Mouse (Mus musculus) embryonic stem cell, embryonic (primary cell): ENCODE results near the gene Sult1b1.
"Not testable (repeated sequence)": the region's sequence is repeated elsewhere in the genome, so short reads cannot be mapped to it uniquely, and the experiment has no call there.

Source experiments
- CTCF ChIA-PET, 4 experiments: fragments of 300-600 bp in 2 of 4; fragments of 350-600 bp in 2 of 4; sonication (Branson Sonifier 250); formaldehyde crosslinking; loops; one replicate each; lab custom pipeline; 2022; ENCODE audit warnings: inconsistent platforms in 2 of 4; lab: Charles Lee
- POLR2A ChIA-PET, 4 experiments: fragments of 300-600 bp in 2 of 4; fragments of 350-600 bp in 2 of 4; sonication (Branson Sonifier 250); formaldehyde crosslinking; loops; one replicate each; lab custom pipeline; 2022; ENCODE audit warnings: antibody characterized with exemption in 4 of 4, inconsistent platforms in 1 of 4; lab: Charles Lee

Gene Sult1b1

DNA sequence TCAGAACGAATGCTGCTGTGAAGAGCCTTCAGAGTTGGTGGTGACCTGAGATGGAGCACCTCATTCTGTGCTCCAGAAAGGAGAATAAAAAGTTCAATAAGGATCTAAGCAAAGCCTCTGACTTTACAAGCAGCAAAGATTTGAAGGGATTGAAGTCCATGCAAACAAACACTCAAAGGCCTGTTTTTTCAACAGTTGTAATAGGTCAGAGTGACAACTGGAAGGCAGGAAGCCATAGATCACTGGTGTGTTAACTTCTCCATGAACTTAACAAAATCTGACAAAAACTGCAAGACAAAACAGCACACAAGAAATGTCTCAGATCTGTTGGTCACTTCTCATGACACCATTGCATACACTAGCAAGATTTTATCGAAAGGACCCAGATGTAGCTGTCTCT is at the start of gene Sult1b1:
TSS of gene Sult1b1 (minus strand) at position 85 of the 400 bp plus-strand sequence.
- POLR2A ChIA-PET, result interaction anchor here in 1 of 4 experiments (0.6 kb wide), 1 partner anchor 131 kb away, joined by 5 read pairs; no protein-coding TSS in a partner anchor

DNA sequence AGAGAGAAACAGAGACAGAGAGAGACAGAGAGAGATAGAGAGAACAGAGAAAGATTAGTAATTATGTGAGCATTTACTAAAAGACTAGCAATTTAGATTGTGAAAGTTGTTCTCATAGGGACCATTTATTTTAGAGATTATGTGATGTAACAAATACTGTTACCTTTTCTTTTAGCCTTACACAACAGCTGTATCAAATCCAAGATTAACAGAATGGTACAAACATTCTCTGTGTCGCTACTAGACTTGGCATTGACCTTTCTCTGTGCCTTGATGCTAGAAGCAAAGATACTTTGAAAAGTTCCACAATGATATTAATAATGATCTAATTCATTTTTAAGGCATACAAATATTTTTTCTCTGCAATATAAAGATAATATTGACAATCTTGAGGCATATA is 42.4 kb upstream of the Sult1b1 start:
- POLR2A ChIA-PET, result no interaction called here
- CTCF ChIA-PET, result no interaction called here

More for the DNA sequence above, at the start of gene Sult1b1:
- CTCF ChIA-PET, result no interaction called here

DNA sequence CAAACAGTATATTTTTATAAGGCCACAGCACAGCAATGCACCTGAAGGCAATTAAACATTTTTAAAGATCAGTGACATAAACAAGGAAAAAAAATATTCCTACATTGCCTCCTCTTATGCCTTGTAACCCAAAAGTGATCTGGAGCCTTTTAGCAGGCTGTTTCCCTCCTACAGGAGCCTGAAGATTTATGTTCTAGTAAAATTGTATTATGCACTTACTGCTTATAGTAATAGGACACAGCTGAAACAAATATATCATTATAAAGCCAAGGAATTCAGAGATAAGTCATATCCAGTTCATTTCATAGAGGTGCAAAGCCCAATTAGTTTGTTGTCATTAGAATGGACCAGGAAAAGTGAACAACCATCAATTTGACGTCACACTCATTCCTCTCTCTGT is 36.2 kb upstream of the Sult1b1 start:
- POLR2A ChIA-PET, result no interaction called here
- CTCF ChIA-PET, result no interaction called here

DNA sequence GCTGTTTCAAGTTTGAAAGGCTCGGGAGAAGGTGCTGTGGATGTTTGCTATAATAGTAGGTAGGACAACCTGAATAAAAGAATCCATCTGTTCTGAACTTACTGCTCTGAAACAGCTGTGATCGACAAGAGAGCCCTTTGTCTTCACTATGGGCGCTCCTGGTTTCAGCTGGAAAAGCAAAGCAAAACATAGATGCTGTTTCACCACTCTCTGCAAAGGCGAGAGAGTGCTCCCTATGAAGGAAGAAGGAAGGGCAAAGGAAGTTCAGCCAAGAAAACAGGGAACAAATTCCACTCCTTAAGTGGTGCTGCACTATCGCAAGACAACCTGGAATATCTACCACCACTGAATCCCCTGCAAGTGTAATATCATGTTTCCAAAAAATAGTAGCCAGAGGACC is 35.5 kb upstream of the Sult1b1 start:
- ChIA-PET CTCF (no interaction called here), POLR2A (no interaction called here)

DNA sequence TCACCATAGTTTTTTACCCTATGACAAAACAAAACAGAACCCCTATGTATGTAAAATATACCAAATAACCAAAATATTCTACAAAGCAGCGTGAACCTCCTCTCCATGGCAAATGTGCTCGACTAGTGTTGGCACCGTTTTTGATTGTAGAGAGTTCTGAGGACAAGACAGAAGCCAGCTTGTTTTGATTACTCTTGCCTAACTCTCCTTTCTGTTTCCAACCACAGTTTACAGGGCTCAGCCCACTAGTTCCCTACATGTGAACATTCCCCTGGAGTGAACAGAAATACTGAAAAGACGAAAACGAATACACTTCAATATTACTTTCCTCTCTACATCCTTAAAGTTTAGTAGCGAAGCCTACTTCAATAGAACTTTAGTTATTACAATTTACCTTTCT is 34.8 kb upstream of the Sult1b1 start:
- CTCF ChIA-PET, result no interaction called here
- POLR2A ChIA-PET, result no interaction called here

DNA sequence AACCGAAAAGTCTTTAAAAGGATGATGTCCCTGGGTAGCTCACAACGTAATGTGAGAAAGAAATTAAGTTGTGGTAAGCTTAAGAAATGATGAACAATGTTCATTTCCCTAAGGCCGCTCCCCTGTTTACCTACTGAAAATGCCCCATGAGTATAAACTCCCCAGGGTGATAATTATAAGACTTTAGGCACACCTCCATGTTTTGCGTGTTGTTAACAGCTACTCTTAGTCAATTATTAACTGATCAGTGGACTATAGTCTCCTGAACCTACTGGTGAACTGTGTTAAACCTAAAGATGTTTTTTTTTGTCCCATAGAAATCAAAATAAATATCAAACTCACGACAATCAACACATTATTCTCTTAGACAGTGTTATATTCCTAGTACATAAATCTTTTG is 30.9 kb upstream of the Sult1b1 start, which contains the start of gene Sult1d1:
TSS of gene Sult1d1 (minus strand) at position 183 of the 400 bp plus-strand sequence.
- ChIA-PET POLR2A (no interaction called here), CTCF (no interaction called here)

DNA sequence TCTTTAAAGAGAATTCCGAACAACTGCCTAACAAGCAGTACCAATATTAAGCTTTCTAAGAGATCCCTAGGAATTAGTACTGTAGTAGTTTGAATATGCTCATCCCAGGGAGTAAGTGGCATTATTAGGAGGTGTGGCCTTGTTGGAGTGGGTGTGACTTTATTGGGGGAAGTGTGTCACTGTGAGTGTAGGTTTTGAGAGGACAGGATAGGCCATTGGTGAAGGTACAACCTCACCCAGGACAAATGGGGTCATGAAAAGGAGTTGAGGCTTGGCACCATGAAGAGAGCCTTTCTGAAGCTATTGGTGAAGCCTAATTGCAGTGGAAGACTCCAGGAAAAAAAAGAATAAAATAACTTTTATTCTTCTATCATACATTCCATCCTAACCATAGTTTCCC is 29.3 kb upstream of the Sult1b1 start:
- POLR2A ChIA-PET, result no interaction called here
- CTCF ChIA-PET, result no interaction called here

DNA sequence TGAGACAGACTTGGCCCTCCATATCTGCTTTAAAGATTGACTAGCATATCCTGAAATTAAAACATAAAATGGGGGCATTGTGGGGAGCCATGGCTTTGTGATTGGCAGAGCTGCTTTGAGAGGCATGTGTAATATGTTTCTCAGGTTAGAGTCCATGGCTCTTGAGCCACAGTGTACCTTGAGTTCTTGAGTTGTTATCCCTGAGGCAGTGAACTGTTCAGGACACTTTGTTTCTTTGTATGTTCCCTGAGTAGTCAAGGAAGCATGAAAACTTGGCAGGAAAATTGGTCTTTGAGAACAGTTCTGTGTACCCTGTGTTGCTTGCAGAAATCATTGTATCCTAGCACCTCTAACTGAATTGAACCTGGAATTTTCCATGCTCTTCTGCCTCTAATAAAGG is 25.0 kb upstream of the Sult1b1 start:
- POLR2A ChIA-PET, result no interaction called here
- CTCF ChIA-PET, result no interaction called here

DNA sequence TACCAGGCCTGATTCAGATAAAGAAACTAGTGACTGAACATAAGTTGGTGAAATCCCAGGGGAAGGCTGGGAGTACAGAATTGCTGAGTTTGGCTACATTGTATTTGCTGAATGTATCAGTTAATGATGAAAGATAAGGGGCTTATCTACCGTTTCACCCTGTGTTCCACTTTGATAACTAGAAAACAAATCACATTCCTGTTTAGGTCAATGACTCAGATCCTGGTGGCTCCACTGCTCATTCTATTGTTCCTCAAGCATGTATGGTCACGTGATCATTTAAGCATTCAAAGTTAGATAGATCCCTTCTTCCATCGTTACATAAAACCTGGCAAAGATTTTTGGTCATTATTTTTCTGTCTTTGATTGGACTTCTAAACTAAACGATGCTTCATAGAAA is 24.5 kb upstream of the Sult1b1 start:
- ChIA-PET POLR2A (no interaction called here), CTCF (no interaction called here)

DNA sequence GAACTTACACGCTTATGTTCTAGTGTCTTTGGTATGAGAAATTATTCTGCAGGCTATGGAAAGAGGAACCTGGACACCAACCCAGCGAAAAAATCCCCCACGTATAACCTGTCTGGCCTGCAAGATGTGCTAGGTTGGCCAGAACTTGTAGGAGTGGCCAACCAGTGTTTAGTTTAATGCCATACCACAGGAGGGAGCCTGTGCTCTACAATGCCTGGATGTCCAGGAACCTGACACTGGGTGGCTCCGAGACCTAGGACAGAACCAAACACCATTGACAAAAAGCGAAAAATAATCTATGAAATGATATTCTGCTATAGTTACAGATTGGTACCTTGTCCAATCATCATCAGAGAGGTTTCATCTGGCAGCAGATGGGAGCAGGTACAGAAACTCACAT is 22.1 kb upstream of the Sult1b1 start:
- POLR2A ChIA-PET, result no interaction called here
- CTCF ChIA-PET, result no interaction called here

DNA sequence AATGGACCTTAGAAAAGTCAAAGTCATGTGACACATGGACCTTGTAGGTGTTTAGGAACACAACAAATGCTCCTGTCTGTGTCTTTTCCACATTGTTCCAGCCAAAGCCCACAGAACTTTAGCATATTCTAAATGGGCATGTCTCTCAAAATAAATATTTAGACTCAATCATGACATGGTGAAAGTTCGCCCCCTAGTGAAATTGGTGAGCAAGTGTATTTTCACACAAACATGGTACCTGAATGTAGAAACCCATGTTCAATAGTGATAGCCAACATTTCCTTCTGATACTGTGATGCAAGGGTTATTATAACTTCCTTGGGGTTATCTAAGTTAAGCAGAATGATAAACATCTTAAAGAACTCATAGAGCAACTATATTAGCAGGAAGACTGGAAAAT is 12.9 kb upstream of the Sult1b1 start:
- ChIA-PET POLR2A (no interaction called here), CTCF (no interaction called here)

DNA sequence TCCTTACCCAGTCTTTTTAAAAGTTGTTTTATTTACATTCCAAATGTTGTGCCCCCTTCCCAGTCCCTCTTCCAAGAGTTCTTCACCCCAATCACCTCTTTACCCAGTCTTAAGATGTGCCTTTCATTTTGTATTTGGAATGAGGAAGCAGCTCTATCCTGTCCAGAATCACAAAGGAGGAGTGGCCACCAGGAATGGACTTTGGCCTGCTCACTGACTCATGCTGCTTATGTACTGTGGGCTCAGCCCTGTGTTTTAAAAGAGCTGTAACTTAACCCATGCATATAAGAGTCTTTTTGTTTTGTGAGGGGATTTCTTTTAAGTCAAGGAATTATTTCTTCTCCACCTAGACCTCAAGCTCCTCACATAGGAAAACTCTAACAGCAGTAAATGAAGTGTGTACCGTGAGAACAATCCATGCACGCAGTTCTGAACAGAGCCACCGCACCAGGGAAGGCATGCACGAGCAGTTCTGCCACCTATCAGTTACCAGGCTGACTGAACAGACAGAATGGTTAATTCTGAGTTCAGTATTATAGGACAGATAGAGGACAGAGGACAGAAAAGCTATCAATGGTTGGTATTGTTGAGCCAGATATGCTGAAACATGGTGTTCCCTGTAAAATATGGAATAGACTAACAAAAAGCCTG is 1.9 kb downstream of the Sult1b1 start:
- CTCF ChIA-PET, result no interaction called here

DNA sequence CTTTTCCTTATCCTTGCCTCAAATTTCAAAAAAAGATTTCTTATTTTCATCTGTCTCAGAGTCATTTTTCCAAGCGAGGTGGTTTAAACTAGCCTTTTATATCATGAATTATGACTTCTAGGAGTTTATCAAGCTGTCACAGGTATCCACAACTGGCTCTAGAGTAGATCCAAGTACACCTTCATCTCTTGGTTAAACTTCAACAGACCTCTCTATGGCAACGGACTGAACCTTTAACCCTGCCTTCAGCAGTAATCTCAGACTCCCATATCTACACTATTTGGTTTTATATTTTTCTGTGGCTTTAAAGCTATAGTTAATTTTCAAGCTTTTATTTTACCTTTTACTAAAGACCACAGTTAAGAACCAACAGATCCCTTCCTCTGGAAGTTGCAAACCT is 5.7 kb downstream of the Sult1b1 start:
- ChIA-PET POLR2A (no interaction called here), CTCF (no interaction called here)

More for the DNA sequence above, 1.9 kb downstream of the Sult1b1 start:
- POLR2A ChIA-PET, result no interaction called here

DNA sequence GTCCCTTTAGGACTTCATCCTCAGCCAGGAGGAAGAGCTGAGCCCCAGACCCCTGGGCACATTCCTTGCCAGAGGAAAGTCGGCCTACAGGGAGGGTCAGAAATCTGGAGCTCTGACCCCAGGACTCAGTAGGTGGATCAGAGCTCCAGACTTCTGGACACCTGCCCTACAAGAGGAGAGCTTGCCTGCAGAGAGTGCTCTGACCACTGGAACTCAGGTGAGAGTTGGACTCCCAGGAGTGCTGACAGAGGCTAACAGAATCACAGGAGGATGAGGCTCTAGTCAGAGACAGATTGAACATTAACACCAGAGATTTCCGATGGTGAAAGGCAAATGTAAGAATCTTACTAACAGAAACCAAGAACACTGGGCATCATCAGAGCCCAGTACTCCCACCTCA is 14.4 kb downstream of the Sult1b1 start:
- CTCF ChIA-PET, POLR2A ChIA-PET: not testable (repeated sequence)

DNA sequence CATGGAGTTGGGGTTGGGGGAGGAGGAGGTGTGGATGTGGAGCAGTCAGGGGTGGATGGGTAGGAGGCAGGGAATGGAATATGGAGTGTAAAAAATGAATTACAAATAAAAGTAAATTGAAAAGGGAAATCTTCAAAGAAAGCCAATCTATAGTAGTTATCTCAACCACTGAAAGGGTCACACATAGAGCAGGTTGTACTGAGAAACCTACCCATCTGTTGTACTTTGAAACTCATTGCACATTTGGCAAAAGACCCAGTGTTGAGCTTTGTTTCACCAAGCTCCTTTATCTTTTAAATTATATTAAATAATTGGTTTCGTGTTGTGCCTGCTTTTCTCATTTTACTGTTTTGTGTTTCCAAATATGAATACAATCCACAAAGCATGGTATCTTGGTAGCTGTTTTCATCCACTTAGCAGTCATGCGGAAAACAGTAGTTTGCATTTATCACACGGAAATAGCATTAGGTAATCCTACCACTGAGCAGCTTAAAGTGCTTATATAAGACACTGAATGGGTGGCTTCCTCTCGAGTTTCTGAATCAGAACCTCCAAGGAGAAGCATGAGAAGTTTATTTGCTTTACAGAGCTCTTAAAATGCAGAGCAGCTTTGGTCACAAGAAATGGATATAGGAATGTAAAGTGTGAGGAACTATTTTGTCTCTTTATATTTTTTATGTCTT is 32.1 kb downstream of the Sult1b1 start:
- POLR2A ChIA-PET, result no interaction called here
- CTCF ChIA-PET, result no interaction called here

DNA sequence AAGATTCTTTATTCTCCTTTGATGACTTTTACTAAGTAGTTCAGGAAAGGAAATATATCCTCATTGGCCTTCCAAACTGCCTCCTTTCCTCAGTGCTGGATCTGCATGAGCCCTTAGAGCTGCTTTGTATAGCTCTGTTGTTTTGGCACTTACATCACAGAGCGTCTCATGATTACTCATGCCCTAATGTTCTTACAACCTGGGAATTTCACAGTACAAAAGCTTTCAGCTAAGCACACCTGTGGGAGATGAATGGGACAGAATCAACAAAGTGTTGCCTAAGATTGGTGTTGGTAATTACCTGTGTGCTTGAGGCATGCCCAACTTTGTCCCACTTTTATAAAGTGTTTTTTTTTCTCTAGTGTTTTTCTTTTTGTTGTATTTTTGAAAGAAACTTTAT is 35.3 kb downstream of the Sult1b1 start:
- POLR2A ChIA-PET, result no interaction called here
- CTCF ChIA-PET, result no interaction called here

DNA sequence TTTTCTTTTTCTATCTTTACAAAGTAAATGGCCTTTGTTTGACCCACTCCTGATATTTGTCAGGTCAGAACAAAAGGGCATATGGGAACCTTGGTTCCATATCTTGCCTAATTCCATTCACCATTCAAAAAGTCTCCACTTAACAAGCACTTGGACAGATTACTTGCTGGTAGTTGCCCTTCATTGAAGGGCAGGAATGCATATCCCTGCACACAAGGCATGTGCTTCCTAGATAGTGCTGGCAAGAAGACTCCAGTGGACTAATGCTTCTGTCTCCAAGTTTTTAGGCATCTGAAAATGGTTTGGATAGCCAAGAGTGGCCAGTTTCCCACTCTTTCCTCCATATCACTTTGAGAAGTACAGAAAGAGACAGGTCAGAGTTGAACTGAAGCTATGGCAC is 38.7 kb downstream of the Sult1b1 start:
- ChIA-PET CTCF (no interaction called here), POLR2A (no interaction called here)

DNA sequence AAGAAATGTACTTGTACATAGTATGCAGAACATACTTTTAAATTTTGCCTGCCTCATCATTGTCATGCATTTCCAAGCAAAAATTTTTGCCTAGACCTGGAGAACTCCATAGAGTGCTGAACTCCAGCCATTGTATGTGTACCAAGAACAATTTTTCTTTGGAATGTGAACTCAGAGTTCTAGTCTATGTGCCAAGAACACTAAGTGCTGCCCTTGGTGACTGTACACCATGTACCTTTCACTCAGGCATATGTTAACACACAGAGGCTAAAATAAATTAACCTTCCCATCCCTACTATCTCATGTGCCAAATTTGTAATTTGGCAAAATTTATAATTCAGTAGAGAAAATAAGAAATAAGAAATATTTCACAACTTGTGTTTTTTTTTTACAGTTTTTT is 39.1 kb downstream of the Sult1b1 start:
- POLR2A ChIA-PET, result no interaction called here

DNA sequence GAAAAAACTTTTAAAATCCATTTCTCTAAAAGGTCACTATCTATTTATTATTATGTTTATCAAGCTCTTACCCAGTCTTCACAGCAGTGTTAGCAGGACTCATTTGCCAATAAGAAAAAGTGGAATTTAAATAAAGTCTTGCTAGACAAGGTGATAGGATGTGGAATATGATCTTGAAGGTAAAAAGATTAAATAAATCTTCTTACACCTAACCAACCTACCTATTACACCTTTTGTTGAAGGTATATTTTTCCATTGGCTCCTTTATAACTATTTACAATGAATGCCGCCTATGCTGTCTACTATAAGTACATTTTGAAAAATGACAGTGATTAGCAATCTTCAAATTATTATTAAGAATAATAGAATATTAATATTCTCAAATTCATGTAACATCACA is 47.2 kb downstream of the Sult1b1 start, which contains the start of gene Ugt2a1:
TSS of gene Ugt2a1 (minus strand) at position 101 of the 400 bp plus-strand sequence.
- CTCF ChIA-PET, result no interaction called here
- POLR2A ChIA-PET, result no interaction called here

More for the DNA sequence above, 39.1 kb downstream of the Sult1b1 start:
- CTCF ChIA-PET, result no interaction called here

DNA sequence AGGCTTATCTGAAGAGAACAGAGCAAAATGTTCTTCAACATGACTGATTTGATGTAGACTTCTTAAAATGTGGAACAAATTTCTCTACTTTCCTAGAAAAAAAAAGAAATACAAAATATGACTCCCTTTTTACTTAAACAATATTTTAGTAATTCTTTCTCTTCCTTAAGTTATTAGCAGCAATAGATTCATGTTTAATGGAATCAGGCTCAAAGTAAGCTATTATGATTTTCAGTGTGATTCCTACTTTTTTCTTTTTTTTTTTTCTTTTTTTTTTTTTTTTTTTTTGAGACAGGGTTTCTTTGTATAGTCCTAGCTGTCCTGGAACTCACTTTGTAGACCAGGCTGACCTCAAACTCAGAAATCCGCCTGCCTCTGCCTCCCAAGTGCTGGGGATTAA is 51.3 kb downstream of the Sult1b1 start, which contains the start of gene Gm43638:
TSS of gene Gm43638 (minus strand) at position 101 of the 400 bp plus-strand sequence.
- CTCF ChIA-PET, POLR2A ChIA-PET: not testable (repeated sequence)

DNA sequence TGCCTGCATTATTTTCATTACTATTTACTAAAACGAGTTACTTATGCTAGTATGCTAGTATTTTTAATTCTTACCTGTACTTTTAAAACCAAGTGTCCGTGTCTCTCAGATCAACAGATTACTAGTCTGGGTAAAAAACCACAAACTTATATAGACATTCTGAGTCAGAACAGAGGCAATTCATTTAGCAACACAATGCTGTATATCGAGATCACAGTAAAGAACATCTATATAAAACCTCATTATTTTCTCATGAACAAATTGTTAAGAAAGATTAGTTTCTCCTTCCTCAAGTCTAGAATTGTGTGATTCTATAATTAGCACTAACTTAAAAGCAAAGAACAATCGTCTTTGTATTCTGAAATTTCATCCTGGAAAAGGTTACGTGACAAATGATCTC is 55.8 kb downstream of the Sult1b1 start, which contains the start of gene Ugt2a2:
TSS of gene Ugt2a2 (minus strand) at position 101 of the 400 bp plus-strand sequence.
- ChIA-PET POLR2A (no interaction called here), CTCF (no interaction called here)
